Mouse (Mus musculus) lung, embryonic 14.5 days (tissue): ENCODE results near the gene Olfr67. TPM values are rescaled to one million over a fixed set of nuclear protein-coding genes. Genes with fewer than 3 reads are reported as not detected.
A peak's percentile ranks its signal among the peaks of the same experiment; 100 is the strongest.
"Not testable (repeated sequence)": the region's sequence is repeated elsewhere in the genome, so short reads cannot be mapped to it uniquely, and the experiment has no call there.

Source experiments
- ATAC-seq: fragments of 200-750 bp; cut with Nextera tagmentation; 2 replicates; pipeline ENCODE4 v1.8.0; 2017; ENCODE audit warnings: mild to moderate bottlenecking, moderate TSS enrichment, moderate library complexity; ENCODE audit not compliant: insufficient read depth
- DNase-seq: peaks from one replicate; pipeline ENCODE4 v3.0.0-alpha.2; 2015
- H3K27ac ChIP-seq: fragments of 300-500 bp; sonication (generic); 2 replicates; pipeline ENCODE4 v1.5.1; 2014; ENCODE audit warnings: low read depth, mild to moderate bottlenecking, moderate library complexity
- H3K27me3 ChIP-seq: fragments of 300-500 bp; sonication (generic); 2 replicates; pipeline ENCODE4 v1.6.1; 2014; ENCODE audit warnings: low read length, control low read depth; ENCODE audit not compliant: insufficient read depth
- H3K36me3 ChIP-seq: fragments of 300-500 bp; sonication (generic); 2 replicates; pipeline ENCODE4 v1.6.1; 2014; ENCODE audit warnings: control low read depth; ENCODE audit not compliant: insufficient read depth
- H3K4me1 ChIP-seq: fragments of 300-500 bp; sonication (generic); 2 replicates; pipeline ENCODE4 v1.6.1; 2014; ENCODE audit warnings: antibody characterized with exemption, control low read depth; ENCODE audit not compliant: insufficient read depth
- H3K4me2 ChIP-seq: fragments of 300-500 bp; sonication (generic); 2 replicates; pipeline ENCODE4 v1.6.1; 2014; ENCODE audit warnings: mild to moderate bottlenecking
- H3K4me3 ChIP-seq: fragments of 300-500 bp; sonication (generic); 2 replicates; pipeline ENCODE4 v1.5.1; 2014; ENCODE audit warnings: low read depth, low read length
- H3K9ac ChIP-seq: fragments of 300-500 bp; sonication (generic); 2 replicates; pipeline ENCODE4 v1.6.1; 2014
- H3K9me3 ChIP-seq: fragments of 300-500 bp; sonication (generic); 2 replicates; pipeline ENCODE4 v1.6.1; 2016; ENCODE audit warnings: low read depth, low read length, control low read depth
- CTCF ChIP-seq: IDR thresholded peaks from 2 replicates; pipeline ENCODE4 v1.5.1; 2016; ENCODE audit warnings: antibody characterized with exemption, low read depth
- WGBS: fragments of 180-500 bp; shearing (Covaris S2); extraction: QIAGEN DNeasy Blood & Tissue Kit; methylation state at CpG from one replicate; pipeline ENCODE4 v1.1.7; 2014; 5-methylcytosine and 5-hydroxymethylcytosine counted together
- polyA plus RNA-seq: library from polyadenylated mRNA; unstranded; fragments of >200 nt; fragmentation: Nextera tagmentation; extraction: Ambion mirVana; gene quantifications from 2 replicates; pipeline ENCODE4 v1.2.1, GENCODE M21; 2014

The Olfr67 gene
- polyA plus RNA-seq, 1 experiment from 2014 or later, result not detected

- 67% methylated on average over 3 of the region's 3 CpGs for WGBS
- no peaks in the 10 kb centered on the region for H3K27me3 ChIP-seq
- peak; percentile 62; the same call in 1 of the 2 replicates for ATAC-seq
- no peak for DNase-seq
- no peaks in the 10 kb centered on the region for H3K4me1 ChIP-seq
- H3K4me2 ChIP-seq, result no peak within 1 kb of the TSS
- H3K9ac ChIP-seq, result no peak within 1 kb of the TSS
- no peak for TF ChIP-seq CTCF
- no peaks in the 10 kb centered on the region for H3K36me3 ChIP-seq
- no peak within 1 kb of the TSS for H3K4me3 ChIP-seq
- no peak within 1 kb of the TSS for H3K27ac ChIP-seq
- H3K9me3 ChIP-seq, result no peaks in the 10 kb centered on the region
Observed at GRCm38 (mm10) chr7:103813766-103814165, 22.1 kb upstream of the Olfr67 start, which contains the start of gene Hbb-bt. Gene Hbb-bt, minus strand, starts transcription at chr7:103813996.

GRCm38 (mm10) chr7:103813152-103813551 lies 21.5 kb upstream of the Olfr67 start:
- not testable (repeated sequence) for H3K9me3 ChIP-seq, H3K4me3 ChIP-seq, H3K4me2 ChIP-seq, DNase-seq, H3K27me3 ChIP-seq, H3K9ac ChIP-seq, H3K36me3 ChIP-seq, H3K4me1 ChIP-seq, H3K27ac ChIP-seq, ATAC-seq
- no CpG with 5 or more reads among the region's 3 CpGs for WGBS

- DNase-seq, result no peak
- no peak overlapping the region; the same call in 1 of the 2 replicates for H3K27ac ChIP-seq
- no peaks in the 10 kb centered on the region for H3K36me3 ChIP-seq
- ATAC-seq, result no peak
- no peak for TF ChIP-seq CTCF
- H3K9me3 ChIP-seq, result no peaks in the 10 kb centered on the region
- no peak overlapping the region for H3K4me3 ChIP-seq
- WGBS, result 46% methylated on average over 1 of the region's 1 CpGs
- H3K4me1 ChIP-seq, result no peaks in the 10 kb centered on the region
- no peaks in the 10 kb centered on the region for H3K27me3 ChIP-seq
- no peak overlapping the region for H3K4me2 ChIP-seq
- H3K9ac ChIP-seq, result no peak overlapping the region
Observed at GRCm38 (mm10) chr7:103812174-103812573, 20.6 kb upstream of the Olfr67 start.

- H3K4me2 ChIP-seq, result no peak overlapping the region
- no peak for DNase-seq
- no peak for TF ChIP-seq CTCF
- H3K4me3 ChIP-seq, result no peak overlapping the region
- no peaks in the 10 kb centered on the region for H3K27me3 ChIP-seq
- no peaks in the 10 kb centered on the region for H3K4me1 ChIP-seq
- no peaks in the 10 kb centered on the region for H3K9me3 ChIP-seq
- H3K27ac ChIP-seq, result no peak overlapping the region
- WGBS, result 80% methylated on average over 1 of the region's 1 CpGs
- H3K36me3 ChIP-seq, result no peaks in the 10 kb centered on the region
- H3K9ac ChIP-seq, result no peak overlapping the region
- no peak for ATAC-seq
Observed at GRCm38 (mm10) chr7:103811223-103811845, 19.7 kb upstream of the Olfr67 start.

- DNase-seq, result no peak
- Histone ChIP-seq H3K27ac (no peak overlapping the region), H3K27me3 (no peaks in the 10 kb centered on the region), H3K36me3 (no peaks in the 10 kb centered on the region), H3K4me3 (no peak overlapping the region), H3K9ac (no peak overlapping the region), H3K4me2 (no peak overlapping the region), H3K9me3 (no peaks in the 10 kb centered on the region), H3K4me1 (no peaks in the 10 kb centered on the region)
- 71% methylated on average over 3 of the region's 3 CpGs for WGBS
- ATAC-seq, result no peak
- no peak for TF ChIP-seq CTCF
Observed at GRCm38 (mm10) chr7:103810746-103811145, 19.1 kb upstream of the Olfr67 start.

- Histone ChIP-seq H3K4me2 (no peak overlapping the region), H3K27ac (no peak overlapping the region; the same call in 1 of the 2 replicates), H3K4me3 (no peak overlapping the region), H3K4me1 (no peaks in the 10 kb centered on the region), H3K36me3 (no peaks in the 10 kb centered on the region), H3K27me3 (no peaks in the 10 kb centered on the region), H3K9me3 (no peaks in the 10 kb centered on the region), H3K9ac (no peak overlapping the region)
- ATAC-seq, result no peak
- no peak for DNase-seq
- TF ChIP-seq CTCF, result no peak
- 69% methylated on average over 1 of the region's 1 CpGs for WGBS
Observed at GRCm38 (mm10) chr7:103810296-103810695, 18.7 kb upstream of the Olfr67 start.

GRCm38 (mm10) chr7:103809801-103810155 lies 18.2 kb upstream of the Olfr67 start:
- ATAC-seq (no peak), DNase-seq (no peak)
- H3K36me3 ChIP-seq, result no peaks in the 10 kb centered on the region
- no peak for TF ChIP-seq CTCF
- no peaks in the 10 kb centered on the region for H3K27me3 ChIP-seq
- H3K9me3 ChIP-seq, result no peaks in the 10 kb centered on the region
- H3K4me3 ChIP-seq, result no peak overlapping the region
- H3K4me1 ChIP-seq, result no peaks in the 10 kb centered on the region
- H3K9ac ChIP-seq, result no peak overlapping the region
- H3K27ac ChIP-seq, result no peak overlapping the region; the same call in 1 of the 2 replicates
- H3K4me2 ChIP-seq, result no peak overlapping the region
- WGBS, result 62% methylated on average over 1 of the region's 1 CpGs
